Mouse (Mus musculus) 416B (cell line): ENCODE data around the gene Rin3.

ENCODE experiments used
- DNase-seq: peaks from one replicate; pipeline ENCODE4 v3.0.0; 2011; ENCODE audit warnings: low read depth

Rin3 gene

GRCm38 (mm10) chr12:102280867-102281503 lies 1.9 kb upstream of the Rin3 start:
- no peak for DNase-seq

- DNase-seq: peak; percentile 54
These were observed 722 bp upstream of the Rin3 start for GRCm38 (mm10) chr12:102282126-102282525.

GRCm38 (mm10) chr12:102283483-102284266 lies 827 bp downstream of the Rin3 start:
- no peak for DNase-seq

GRCm38 (mm10) chr12:102284267-102284610 lies 1.4 kb downstream of the Rin3 start:
- DNase-seq: no peak

GRCm38 (mm10) chr12:102284618-102285159 lies 1.8 kb downstream of the Rin3 start:
- no peak for DNase-seq

GRCm38 (mm10) chr12:102285318-102285717 lies 2.5 kb downstream of the Rin3 start:
- no peak for DNase-seq

GRCm38 (mm10) chr12:102285779-102286178 lies 2.9 kb downstream of the Rin3 start:
- DNase-seq: no peak

GRCm38 (mm10) chr12:102286681-102287414 lies 4.0 kb downstream of the Rin3 start:
- no peak for DNase-seq

- peak; percentile 66 for DNase-seq
These were observed 5.2 kb downstream of the Rin3 start for GRCm38 (mm10) chr12:102287904-102288602.

GRCm38 (mm10) chr12:102288846-102289245 lies 6.0 kb downstream of the Rin3 start:
- DNase-seq: no peak

GRCm38 (mm10) chr12:102289568-102289967 lies 6.7 kb downstream of the Rin3 start:
- DNase-seq: no peak

GRCm38 (mm10) chr12:102290662-102291061 lies 7.8 kb downstream of the Rin3 start:
- no peak for DNase-seq

- DNase-seq: no peak
These were observed 8.8 kb downstream of the Rin3 start for GRCm38 (mm10) chr12:102291686-102292085.

- DNase-seq: no peak
These were observed 9.8 kb downstream of the Rin3 start for GRCm38 (mm10) chr12:102292501-102293215.

- DNase-seq: no peak
These were observed 11.8 kb downstream of the Rin3 start for GRCm38 (mm10) chr12:102294634-102295033.

GRCm38 (mm10) chr12:102295230-102295629 lies 12.4 kb downstream of the Rin3 start:
- peak; percentile 97 for DNase-seq

GRCm38 (mm10) chr12:102295662-102296061 lies 12.8 kb downstream of the Rin3 start:
- DNase-seq: no peak

GRCm38 (mm10) chr12:102296361-102296760 lies 13.5 kb downstream of the Rin3 start:
- no peak for DNase-seq

- peak; percentile 54 for DNase-seq
These were observed 14.1 kb downstream of the Rin3 start for GRCm38 (mm10) chr12:102296967-102297366.

GRCm38 (mm10) chr12:102299209-102299608 lies 16.4 kb downstream of the Rin3 start:
- peak; percentile 74 for DNase-seq

GRCm38 (mm10) chr12:102301585-102301984 lies 18.7 kb downstream of the Rin3 start:
- DNase-seq: peak; percentile 74
